Mouse (Mus musculus): ENCODE measurements at regions not wholly inside any gene's neighbourhood (a gene's known extent, or its start where the extent isn't known, plus 50 kb on each side); places are given as distances from the start of the nearest gene placed in this dataset.

DNA sequence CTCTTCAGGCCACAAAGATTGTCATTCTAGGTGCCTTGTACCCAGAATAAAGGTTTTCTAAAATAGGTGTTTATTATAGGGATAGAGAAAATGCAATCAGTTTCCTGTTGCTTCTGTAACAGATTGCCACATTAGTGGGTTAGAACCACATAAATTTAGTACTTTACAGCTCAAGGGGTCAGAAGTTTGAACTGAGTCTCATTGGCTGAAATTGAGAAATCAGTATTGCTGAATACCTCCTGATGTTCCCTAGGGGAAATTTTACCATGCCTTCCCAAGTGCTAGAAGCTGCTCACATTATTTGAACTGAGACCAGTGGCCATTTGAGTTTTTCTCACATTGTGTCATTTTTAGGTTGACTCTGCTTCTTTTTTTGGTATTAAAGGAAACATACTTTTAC, 160.2 kb downstream of the Calcrl start:
- no peak for DNase-seq (ENCODE audit: low spot score in 2 of 2)

DNA sequence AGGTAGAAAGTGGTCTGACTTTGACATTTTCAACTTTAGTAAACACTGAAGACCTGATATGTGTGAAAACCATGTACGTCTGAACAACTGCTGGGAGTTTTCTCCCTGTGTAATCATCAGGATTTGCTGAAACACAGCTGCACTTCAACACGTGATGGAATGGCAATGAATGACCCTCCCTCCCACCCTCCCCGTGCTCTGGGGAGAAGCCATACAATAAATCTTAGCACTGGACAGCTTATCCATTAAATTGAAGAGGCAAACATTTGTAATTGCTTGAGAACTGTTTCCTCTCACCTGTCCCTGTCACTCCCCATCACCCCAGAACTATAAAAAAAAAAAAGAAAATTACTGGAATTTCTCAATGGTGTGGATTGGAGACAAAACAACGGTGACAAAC, 159.1 kb downstream of the Calcrl start:
- DNase-seq (ENCODE audit: low spot score in 2 of 2) = no peak

DNA sequence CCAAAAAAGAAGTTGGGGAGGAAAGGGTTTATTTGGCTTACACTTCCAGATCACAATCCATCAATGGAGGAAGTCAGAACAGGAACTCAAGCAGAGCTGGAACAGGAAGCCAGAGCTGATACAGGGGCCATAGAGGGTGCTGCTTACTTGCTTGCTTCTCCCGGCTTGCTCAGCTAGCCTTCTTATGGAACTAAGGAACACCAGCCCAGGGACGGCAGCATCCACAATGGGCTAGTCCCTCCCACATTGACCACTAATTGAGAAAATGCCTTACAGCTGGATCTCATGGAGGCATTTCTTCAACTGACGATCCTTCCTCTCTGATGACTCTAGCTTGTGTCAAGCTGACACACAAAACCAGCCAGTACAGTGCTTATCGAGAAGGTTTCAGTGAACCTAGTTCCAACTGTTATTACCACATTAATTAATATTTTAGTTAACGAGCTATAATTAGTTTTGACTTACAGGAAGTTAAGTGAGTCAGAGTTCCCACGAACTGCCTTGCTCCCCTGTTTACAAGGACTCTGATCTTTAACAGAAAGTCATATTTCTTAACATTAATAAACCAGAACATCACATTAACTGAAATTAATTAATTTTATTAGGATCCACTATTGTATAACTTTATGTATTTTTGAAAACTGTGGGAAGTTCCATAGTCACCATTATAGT, 158.2 kb downstream of the Calcrl start:
- no peak for DNase-seq (ENCODE audit: low spot score in 2 of 2)

DNA sequence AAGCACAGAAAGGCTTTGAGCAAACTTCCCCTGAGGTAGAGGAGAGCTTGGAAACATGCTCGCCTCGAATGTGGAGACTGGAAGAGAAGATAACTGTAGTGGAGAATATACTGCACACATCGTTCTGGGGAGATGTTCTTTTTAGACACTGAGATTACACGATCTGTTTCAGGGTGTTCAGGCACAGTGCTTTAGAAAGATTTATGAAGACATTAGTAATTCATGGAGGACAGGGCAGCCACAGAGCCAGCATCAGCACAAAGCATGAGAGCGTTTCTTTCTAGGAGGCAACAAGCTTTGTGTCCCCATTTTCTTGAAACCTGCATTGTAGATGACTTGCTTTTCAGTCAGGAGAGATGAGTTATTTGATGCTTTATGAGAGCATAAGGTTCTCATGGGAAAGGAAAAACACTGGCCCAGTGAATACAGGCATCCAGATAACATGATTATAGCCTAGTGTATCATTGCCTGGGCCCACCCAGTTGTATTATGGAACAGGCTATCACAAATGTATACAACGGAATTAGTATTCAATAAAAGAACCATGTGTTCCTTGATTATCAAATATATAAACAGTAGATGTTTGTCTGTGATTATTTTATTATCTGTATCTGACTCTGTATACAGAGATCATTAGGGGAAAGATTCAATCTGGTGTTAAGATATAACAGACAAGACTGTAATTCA, 151.0 kb downstream of the Calcrl start:
- no peak for DNase-seq (ENCODE audit: low spot score in 2 of 2)

DNA sequence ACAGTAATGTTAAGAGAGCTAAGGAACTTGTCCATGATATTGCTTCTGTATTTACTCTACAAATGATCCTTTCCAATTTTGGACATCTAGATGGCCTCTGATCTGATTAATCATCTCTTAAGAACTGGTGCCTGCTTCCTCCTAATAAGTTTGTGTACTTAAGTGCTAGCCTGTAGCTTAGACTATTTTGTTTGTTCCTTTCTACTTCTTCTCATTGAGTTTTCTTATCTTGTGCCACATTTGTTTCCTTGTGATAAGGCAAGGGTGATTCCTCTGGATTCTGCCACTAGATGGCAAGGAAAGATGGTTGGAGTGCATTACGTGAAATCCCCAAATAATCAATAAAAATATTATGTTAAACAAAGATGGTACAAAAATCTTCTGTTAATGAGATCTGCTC, 148.0 kb downstream of the Calcrl start:
- no peak for DNase-seq (ENCODE audit: low spot score in 2 of 2)
